Mouse (Mus musculus) adipocyte (in vitro differentiated cells): ENCODE measurements around the gene Lhx2.

Experiments used
- DNase-seq: peaks from one replicate; pipeline ENCODE4 v3.0.0-alpha.2; 2016; ENCODE audit warnings: low spot score

Gene Lhx2

GRCm38 (mm10) chr2:38405356-38405755, 66.3 kb downstream of the Lhx2 start:
- no peak for DNase-seq

- DNase-seq: no peak
Observed at GRCm38 (mm10) chr2:38409309-38409708, 70.2 kb downstream of the Lhx2 start.

- no peak for DNase-seq
Observed at GRCm38 (mm10) chr2:38410227-38410626, 71.1 kb downstream of the Lhx2 start.

- DNase-seq: no peak
Observed at GRCm38 (mm10) chr2:38412599-38413177, 73.6 kb downstream of the Lhx2 start.

GRCm38 (mm10) chr2:38417970-38418369, 78.9 kb downstream of the Lhx2 start:
- peak; percentile 81 for DNase-seq
